Mouse (Mus musculus) cerebellum, adult 2 months (tissue): ENCODE data around the gene Gm7168.

ENCODE experiments used
- CTCF ChIP-seq: fragments of 200-500 bp; IDR thresholded peaks from 2 replicates; pipeline ENCODE4 v1.5.1; 2011; ENCODE audit warnings: low read depth, mild to moderate bottlenecking, control low read depth, low read length, moderate library complexity, borderline replicate concordance; ENCODE audit not compliant: insufficient read depth
- POLR2A ChIP-seq: fragments of 200-500 bp; IDR thresholded peaks from 2 replicates; pipeline ENCODE4 v1.6.1; 2011; ENCODE audit warnings: low read length, control low read depth, borderline replicate concordance; ENCODE audit not compliant: insufficient read depth

- TF ChIP-seq CTCF (no peak), POLR2A (no peak)
Observed at GRCm38 (mm10) chr17:13924588-13924987, 23.6 kb upstream of the Gm7168 start.
